Mouse (Mus musculus): ENCODE data around the gene Smyd3. TPM values are rescaled to one million over a fixed set of nuclear protein-coding genes. Genes with fewer than 3 reads are reported as not detected.
"Not testable (repeated sequence)": the region's sequence is repeated elsewhere in the genome, so short reads cannot be mapped to it uniquely, and the experiment has no call there.

Smyd3 gene
- polyA plus RNA-seq, 1 experiment from 2014 or later: 13.7 TPM

DNA sequence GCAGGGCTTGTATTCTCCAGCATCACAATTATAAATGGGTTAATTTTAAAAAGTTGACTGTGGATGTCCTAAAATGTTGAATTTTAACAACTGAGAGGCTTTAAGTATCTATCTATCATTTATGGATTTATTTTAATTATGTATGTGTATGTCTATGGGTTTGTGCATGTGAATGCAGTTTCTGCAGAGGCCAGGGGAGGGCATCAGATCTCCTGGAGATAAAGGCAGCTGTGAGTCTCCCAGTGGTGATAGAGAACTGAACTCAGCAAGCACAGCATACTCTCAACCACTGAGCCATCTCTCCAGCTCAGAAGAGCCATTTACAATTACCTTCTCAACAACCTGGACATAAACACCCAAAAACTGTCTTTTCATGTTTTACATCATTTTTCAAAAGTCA lies 321.4 kb downstream of the Smyd3 start:
- Histone ChIP-seq H3K4me2 (no peak overlapping the region), H3K4me3 (no peak overlapping the region), H3K4me1 (peaks cover 3% of the 10 kb centered on the region; the same call in 1 of the 2 replicates), H3K9ac (no peak overlapping the region), H3K36me3 (ENCODE audit: poor library complexity, severe bottlenecking) (no peaks in the 10 kb centered on the region), H3K27ac (no peak overlapping the region), H3K27me3 (no peaks in the 10 kb centered on the region), H3K9me3 (replicated peaks) (no peaks in the 10 kb centered on the region)
- ATAC-seq: no peak

DNA sequence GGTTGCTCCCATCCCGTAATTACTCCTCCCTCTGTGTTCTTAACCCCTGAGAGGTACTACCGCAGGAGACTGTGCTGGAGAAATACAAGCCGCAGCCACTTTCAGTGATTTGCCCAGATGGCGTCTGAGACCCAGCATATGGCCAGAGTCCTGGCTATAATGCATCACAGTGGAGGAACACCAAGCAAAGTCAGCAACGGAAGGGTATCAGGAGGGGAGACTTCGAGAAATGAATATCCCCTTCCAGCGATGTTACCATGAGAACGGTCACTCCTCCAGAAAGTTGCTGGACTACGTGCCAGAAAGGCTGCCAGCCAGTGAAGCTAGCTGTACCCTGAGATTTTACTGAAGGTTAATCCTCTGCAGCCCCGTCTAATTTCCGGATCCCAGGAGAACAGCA lies 325.1 kb downstream of the Smyd3 start:
- no peaks in the 10 kb centered on the region for H3K36me3 ChIP-seq (ENCODE audit: poor library complexity, severe bottlenecking)
- WGBS: 89% methylated on average over 11 of the region's 11 CpGs
- no peak overlapping the region for H3K27ac ChIP-seq
- no peak overlapping the region for H3K9ac ChIP-seq
- no peaks in the 10 kb centered on the region for H3K9me3 ChIP-seq (replicated peaks)
- ATAC-seq: no peak
- no peaks in the 10 kb centered on the region for H3K27me3 ChIP-seq
- H3K4me1 ChIP-seq: no peaks in the 10 kb centered on the region
- H3K4me3 ChIP-seq: no peak overlapping the region
- no peak overlapping the region for H3K4me2 ChIP-seq

DNA sequence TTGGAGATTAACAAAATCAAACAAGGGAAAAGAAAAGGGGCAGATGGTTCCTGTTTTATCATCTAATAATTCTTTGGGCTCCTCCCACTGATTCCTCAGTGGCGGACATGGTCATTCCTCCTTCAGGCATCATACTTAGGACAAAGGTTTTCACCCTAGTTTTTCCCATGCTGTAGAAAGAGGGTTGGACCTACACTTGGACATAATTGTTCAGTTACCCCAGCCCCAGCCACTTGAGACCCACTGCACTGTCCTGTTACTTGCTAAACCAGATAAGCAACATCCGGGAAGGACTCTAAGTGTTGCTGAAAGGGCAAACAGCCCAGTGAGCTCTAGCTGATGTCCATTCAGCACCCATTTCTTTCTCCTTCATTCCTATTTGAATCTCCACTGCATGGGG lies 327.0 kb downstream of the Smyd3 start:
- no peak overlapping the region for H3K27ac ChIP-seq
- no peaks in the 10 kb centered on the region for H3K27me3 ChIP-seq
- H3K9me3 ChIP-seq (replicated peaks): no peaks in the 10 kb centered on the region
- no peak overlapping the region for H3K9ac ChIP-seq
- no peak overlapping the region for H3K4me3 ChIP-seq
- no peak for ATAC-seq
- no peaks in the 10 kb centered on the region for H3K36me3 ChIP-seq (ENCODE audit: poor library complexity, severe bottlenecking)
- no peak overlapping the region for H3K4me2 ChIP-seq
- WGBS: 84% methylated on average over 2 of the region's 2 CpGs
- H3K4me1 ChIP-seq: no peaks in the 10 kb centered on the region

DNA sequence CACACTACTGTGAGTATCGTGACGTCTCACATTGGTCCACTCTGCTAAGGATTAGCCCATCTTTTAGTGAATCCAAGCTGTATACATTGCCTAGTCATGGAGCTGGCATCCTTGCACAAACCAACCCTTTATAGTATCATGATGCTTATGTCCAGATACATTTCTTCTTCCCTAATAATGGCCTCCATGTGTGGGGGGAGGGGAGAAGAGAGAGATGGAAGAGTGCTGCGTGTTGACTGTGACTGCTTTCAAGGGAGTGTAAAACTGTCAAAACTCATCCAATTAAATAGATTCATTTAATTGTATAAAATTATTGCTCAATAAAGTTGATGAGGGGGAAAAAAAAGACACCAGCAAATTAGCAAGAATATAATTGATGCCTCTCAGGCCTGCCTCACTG lies 330.7 kb downstream of the Smyd3 start:
- no peak overlapping the region for H3K27ac ChIP-seq
- H3K36me3 ChIP-seq (ENCODE audit: poor library complexity, severe bottlenecking): no peaks in the 10 kb centered on the region
- H3K27me3 ChIP-seq: no peaks in the 10 kb centered on the region
- H3K9ac ChIP-seq: no peak overlapping the region
- H3K9me3 ChIP-seq (replicated peaks): no peaks in the 10 kb centered on the region
- no peak overlapping the region for H3K4me2 ChIP-seq
- ATAC-seq: no peak
- WGBS: 86% methylated on average over 3 of the region's 3 CpGs
- 0 out of 2 replicates have a peak, but pooled peaks cover 6% of the 10 kb centered on the region for H3K4me1 ChIP-seq
- H3K4me3 ChIP-seq: no peak overlapping the region

DNA sequence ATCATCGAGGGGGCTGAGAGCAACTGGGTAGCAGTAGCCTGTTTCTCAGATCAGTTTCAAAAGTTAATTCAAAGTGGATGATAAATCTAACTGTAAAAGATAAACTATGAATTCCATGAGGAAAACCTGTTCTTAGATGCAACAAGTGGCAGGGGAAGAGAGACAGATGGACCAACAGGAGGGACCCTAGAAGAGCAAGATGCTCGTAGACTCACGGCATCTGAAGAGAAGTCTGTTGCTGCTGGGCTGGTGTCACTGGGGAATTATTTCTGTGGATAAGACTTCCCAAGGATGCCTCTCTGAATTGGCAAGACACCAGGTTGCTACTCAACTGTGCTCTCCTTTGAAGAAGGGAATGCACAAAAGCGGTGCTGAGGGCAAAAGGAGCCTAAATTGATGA lies 333.2 kb downstream of the Smyd3 start:
- no peaks in the 10 kb centered on the region for H3K36me3 ChIP-seq (ENCODE audit: poor library complexity, severe bottlenecking)
- 88% methylated on average over 4 of the region's 4 CpGs for WGBS
- H3K4me2 ChIP-seq: no peak overlapping the region
- no peaks in the 10 kb centered on the region for H3K9me3 ChIP-seq (replicated peaks)
- no peak overlapping the region for H3K27ac ChIP-seq
- H3K4me1 ChIP-seq: 0 out of 2 replicates have a peak, but pooled peaks cover 6% of the 10 kb centered on the region
- no peak overlapping the region for H3K4me3 ChIP-seq
- H3K9ac ChIP-seq: no peak overlapping the region
- H3K27me3 ChIP-seq: no peaks in the 10 kb centered on the region
- no peak for ATAC-seq

DNA sequence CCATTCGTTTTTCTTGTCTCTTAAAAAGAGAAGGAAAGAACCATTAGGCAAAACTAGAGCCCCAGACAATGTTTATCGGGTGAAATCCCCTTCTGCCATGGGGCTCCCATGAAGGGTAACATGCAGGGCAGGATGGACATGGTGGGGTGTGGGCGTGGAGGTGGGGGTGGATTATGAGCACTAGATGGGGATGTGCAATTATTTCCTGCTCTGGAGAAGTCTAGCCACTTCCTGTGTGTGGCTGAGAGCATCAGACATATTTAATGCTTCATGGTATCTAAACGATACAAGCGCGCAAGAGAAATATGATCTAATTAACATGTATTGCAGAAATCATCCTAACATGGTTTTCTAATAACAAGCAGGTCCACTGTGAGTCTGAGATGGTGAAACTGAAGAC lies 334.3 kb downstream of the Smyd3 start:
- H3K27me3 ChIP-seq: no peaks in the 10 kb centered on the region
- no peaks in the 10 kb centered on the region for H3K36me3 ChIP-seq (ENCODE audit: poor library complexity, severe bottlenecking)
- H3K4me2 ChIP-seq: no peak overlapping the region
- H3K4me3 ChIP-seq: no peak overlapping the region
- no peak overlapping the region for H3K9ac ChIP-seq
- H3K27ac ChIP-seq: no peak overlapping the region
- ATAC-seq: no peak
- no peaks in the 10 kb centered on the region for H3K9me3 ChIP-seq (replicated peaks)
- WGBS: 70% methylated on average over 6 of the region's 6 CpGs
- H3K4me1 ChIP-seq: 0 out of 2 replicates have a peak, but pooled peaks cover 6% of the 10 kb centered on the region

DNA sequence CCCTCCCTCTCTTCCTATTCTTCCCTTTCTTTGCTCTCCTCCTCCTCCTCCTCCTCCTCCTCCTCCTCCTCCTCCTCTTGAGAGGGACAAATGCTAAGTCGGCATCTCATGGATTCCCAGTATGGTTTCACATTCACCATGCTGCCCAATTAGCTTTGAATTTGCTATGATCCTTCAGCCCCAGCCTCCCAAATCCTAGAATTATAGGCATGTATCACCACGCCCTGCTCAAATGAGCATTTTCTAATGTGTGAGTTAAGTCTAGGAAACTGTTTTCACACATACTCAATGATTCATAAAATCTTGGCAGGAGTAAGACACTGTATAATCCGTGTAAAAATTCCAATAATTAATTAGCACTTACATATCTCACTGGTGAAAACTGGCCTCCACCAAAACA lies 337.3 kb downstream of the Smyd3 start:
- Histone ChIP-seq H3K4me2 (no peak overlapping the region), H3K36me3 (ENCODE audit: poor library complexity, severe bottlenecking) (no peaks in the 10 kb centered on the region), H3K27me3 (no peaks in the 10 kb centered on the region), H3K4me1 (peaks cover 10% of the 10 kb centered on the region), H3K9me3 (replicated peaks) (no peaks in the 10 kb centered on the region), H3K27ac (no peak overlapping the region), H3K4me3 (no peak overlapping the region), H3K9ac (no peak overlapping the region)
- WGBS: 63% methylated on average over 3 of the region's 3 CpGs
- ATAC-seq: no peak

DNA sequence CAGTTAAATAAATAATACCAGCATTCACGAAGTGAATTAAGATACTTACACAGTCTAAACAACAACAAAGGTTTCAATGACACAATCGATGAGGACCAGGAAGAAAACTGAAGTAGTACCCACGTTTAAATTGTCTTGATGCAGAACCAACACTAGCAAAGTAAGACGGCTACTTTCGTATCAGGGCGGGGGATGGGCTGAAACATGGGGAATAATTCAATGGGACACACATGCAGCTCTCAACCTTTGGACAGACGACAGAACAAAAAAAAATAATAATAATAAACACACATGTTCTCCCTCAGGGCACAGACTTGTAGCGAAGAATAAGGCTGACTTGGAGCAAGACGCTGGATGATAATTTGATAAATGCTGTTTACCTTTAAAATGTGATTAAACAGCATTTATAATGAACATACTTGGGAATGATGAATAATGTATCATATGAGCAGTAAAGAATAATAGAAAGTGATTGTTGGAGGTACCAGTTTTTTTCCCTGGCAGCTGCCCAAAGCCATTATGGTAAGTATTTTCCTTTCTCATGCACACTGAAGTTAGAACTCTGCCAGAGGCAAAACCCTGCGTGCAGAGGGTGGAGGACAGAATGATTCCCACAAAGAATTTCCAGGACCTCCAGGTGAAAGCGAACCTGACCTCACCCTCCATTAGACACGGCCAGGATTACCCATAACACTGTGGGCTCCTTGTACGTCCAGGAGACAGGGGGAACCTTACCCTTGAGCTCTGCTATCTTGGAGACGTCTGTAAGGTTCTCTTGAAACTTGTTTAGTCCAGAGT lies 340.8 kb downstream of the Smyd3 start:
- Histone ChIP-seq H3K27me3 (no peaks in the 10 kb centered on the region), H3K4me3 (no peak overlapping the region), H3K36me3 (ENCODE audit: poor library complexity, severe bottlenecking) (no peaks in the 10 kb centered on the region), H3K4me2 (no peak overlapping the region), H3K9ac (no peak overlapping the region), H3K9me3 (replicated peaks) (no peaks in the 10 kb centered on the region), H3K4me1 (peaks cover 14% of the 10 kb centered on the region), H3K27ac (no peak overlapping the region)
- WGBS: 65% methylated on average over 14 of the region's 14 CpGs
- ATAC-seq: no peak

DNA sequence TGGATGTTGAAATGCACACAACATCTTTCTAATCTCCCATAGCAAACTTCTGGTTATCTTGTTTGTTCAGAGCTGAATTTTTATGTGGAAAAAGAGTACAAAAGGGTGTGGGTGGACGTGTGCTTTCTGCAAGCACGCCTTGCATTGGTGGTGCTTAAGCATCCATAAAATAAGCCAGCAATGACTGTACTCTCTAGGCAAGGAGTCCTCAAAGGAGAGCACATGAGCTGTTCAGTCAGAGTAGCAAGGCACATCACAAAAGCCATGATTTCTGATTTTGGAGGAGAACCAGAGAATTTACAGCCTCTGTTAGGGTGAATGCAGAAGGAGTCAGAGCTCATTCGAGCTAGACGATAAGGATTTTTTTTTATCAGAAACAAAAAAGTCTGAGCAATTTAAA lies 343.6 kb downstream of the Smyd3 start:
- WGBS: 52% methylated on average over 4 of the region's 4 CpGs
- Histone ChIP-seq H3K4me2 (no peak overlapping the region), H3K4me1 (peaks cover 14% of the 10 kb centered on the region), H3K27me3 (no peaks in the 10 kb centered on the region), H3K9me3 (replicated peaks) (no peaks in the 10 kb centered on the region), H3K4me3 (no peak overlapping the region), H3K9ac (no peak overlapping the region), H3K27ac (no peak overlapping the region), H3K36me3 (ENCODE audit: poor library complexity, severe bottlenecking) (no peaks in the 10 kb centered on the region)
- no peak for ATAC-seq

DNA sequence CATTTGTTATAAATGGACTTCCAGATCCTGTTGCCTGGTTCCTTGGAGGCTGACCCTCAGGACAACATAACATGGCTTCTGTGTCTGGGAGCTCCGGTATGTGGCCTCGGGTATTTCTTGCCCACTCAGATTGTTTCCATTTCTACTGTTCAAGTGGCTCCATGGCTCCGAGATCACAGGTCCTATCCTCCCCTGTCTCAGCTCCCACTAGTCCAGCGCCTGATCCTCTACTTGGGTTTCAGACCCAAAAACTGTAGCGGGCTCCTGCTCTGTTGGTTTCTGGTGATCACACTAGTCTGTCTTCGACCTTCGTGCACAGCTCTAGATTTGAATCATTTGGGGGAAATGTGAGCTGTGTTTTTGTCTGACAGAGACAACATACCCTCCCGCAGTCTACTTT lies 347.3 kb downstream of the Smyd3 start:
- Histone ChIP-seq H3K4me3 (no peak overlapping the region), H3K36me3 (ENCODE audit: poor library complexity, severe bottlenecking) (no peaks in the 10 kb centered on the region), H3K4me1 (peaks cover 12% of the 10 kb centered on the region; the same call in 1 of the 2 replicates), H3K27ac (no peak overlapping the region), H3K27me3 (no peaks in the 10 kb centered on the region), H3K9me3 (replicated peaks) (no peaks in the 10 kb centered on the region), H3K9ac (no peak overlapping the region), H3K4me2 (no peak overlapping the region)
- WGBS: 89% methylated on average over 8 of the region's 8 CpGs
- no peak for ATAC-seq

DNA sequence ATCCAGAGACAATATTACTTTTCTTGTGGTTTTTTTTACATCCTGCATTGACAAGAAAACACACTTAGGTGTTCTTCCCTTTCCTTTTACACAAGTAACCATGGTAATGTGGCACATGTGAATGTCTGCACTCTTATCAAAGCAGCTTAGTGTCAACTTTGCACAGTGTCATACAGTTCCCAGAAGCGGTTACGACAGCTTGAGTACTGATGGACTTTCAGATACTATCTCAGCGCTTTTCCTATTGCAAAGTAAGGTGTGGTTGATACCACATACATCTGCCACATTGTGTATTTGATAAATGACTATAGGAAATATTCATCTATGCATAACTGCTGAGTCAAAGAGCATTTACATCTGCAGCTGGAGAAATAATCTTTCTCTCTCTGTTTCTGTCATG lies 348.1 kb downstream of the Smyd3 start:
- Histone ChIP-seq H3K4me2 (no peak overlapping the region), H3K36me3 (ENCODE audit: poor library complexity, severe bottlenecking) (no peaks in the 10 kb centered on the region), H3K9ac (no peak overlapping the region), H3K27me3 (no peaks in the 10 kb centered on the region), H3K4me3 (no peak overlapping the region), H3K27ac (no peak overlapping the region), H3K4me1 (peaks cover 8% of the 10 kb centered on the region; the same call in 1 of the 2 replicates), H3K9me3 (replicated peaks) (no peaks in the 10 kb centered on the region)
- no peak for ATAC-seq
- 91% methylated on average over 3 of the region's 3 CpGs for WGBS

DNA sequence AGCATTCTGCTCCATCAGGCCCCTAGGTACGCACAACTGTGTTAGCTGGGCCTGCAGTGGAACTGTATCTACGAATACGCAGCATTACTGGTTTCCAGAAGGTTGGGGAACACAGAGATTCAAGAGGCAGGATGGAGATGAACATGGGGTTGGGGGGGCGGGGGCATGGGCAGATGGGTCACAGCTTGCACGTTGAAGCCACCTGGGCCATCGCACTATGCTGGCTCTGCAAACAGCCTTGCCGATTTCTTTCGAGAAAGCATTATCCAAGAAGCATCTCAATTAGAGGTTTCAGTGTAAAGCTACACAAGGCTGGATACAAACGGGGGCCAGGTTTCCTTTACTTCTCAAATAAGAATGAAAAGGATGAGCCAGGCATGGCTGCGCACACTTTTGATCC lies 348.7 kb downstream of the Smyd3 start:
- Histone ChIP-seq H3K4me2 (no peak overlapping the region), H3K4me3 (no peak overlapping the region), H3K9me3 (replicated peaks) (no peaks in the 10 kb centered on the region), H3K4me1 (peaks cover 5% of the 10 kb centered on the region; the same call in 1 of the 2 replicates), H3K27me3 (no peaks in the 10 kb centered on the region), H3K36me3 (ENCODE audit: poor library complexity, severe bottlenecking) (no peaks in the 10 kb centered on the region), H3K9ac (no peak overlapping the region), H3K27ac (no peak overlapping the region)
- no peak for ATAC-seq
- 86% methylated on average over 10 of the region's 10 CpGs for WGBS

DNA sequence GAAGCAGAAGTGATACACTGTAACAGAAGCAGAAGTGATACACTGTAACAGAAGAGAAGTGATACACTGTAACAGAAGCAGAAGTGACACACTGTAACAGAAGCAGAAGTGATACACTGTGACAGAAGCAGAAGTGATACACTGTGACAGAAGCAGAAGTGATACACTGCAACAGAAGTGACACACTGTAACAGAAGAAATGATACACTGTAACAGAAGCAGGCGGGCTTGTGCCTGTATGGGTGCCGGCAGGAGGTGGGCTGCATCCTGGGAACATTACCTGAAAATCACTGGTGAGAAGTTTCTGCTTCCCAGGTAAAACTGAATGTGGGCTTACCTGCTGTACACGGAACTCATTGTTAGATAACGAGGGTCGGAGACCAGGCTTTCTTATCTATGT lies 353.6 kb downstream of the Smyd3 start:
- not testable (repeated sequence) for H3K4me3 ChIP-seq; H3K9ac ChIP-seq; H3K27me3 ChIP-seq; ATAC-seq; H3K36me3 ChIP-seq (ENCODE audit: poor library complexity, severe bottlenecking); H3K9me3 ChIP-seq (replicated peaks); H3K4me2 ChIP-seq; H3K27ac ChIP-seq
- WGBS: 81% methylated on average over 5 of the region's 5 CpGs
- peaks cover 14% of the 10 kb centered on the region for H3K4me1 ChIP-seq

All from forebrain, embryonic 13.5 days (tissue).